Mouse (Mus musculus) kidney, adult 2 months (tissue): Measurements from ENCODE around the gene Mgat4b.

Experiments
- CTCF ChIP-seq: fragments of 200-500 bp; conservative IDR thresholded peaks from 2 replicates; pipeline ENCODE4 v1.5.1; 2011; ENCODE audit warnings: low read depth, mild to moderate bottlenecking, control low read depth, low read length, moderate library complexity, mixed read lengths; ENCODE audit not compliant: insufficient read depth, insufficient read length
- POLR2A ChIP-seq: fragments of 200-500 bp; IDR thresholded peaks from one replicate; pipeline ENCODE4 v1.6.1; 2011; ENCODE audit warnings: low read depth, low read length, control low read depth

DNA sequence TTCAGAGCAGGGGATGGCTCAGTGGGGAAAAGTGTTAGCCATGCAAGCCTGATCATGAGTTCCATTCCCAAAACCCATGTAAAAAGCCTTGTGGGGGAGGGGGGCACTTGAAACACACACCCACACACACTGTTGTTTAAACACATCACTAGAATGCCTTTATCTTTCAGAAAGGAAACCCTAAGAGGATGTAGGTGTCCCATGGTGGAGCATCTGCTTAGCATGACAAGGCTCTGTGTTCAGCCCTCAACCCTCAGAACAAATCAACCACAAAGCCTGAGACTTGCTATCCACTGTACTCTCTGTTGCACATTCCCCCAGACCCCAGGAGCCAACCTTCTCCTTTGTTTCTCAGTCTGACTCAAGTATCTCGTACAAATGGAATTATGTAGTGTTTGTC is 69.4 kb downstream of the Mgat4b start:
- TF ChIP-seq CTCF (no peak), POLR2A (no peak)
